Comparison of ENCODE assay signal across 8 mouse cellular contexts in genomic region chr2:145888766-145889480, GRCm38 (mm10). TPM values are rescaled to one million over a fixed set of nuclear protein-coding genes. Genes with fewer than 3 reads are reported as not detected.
DNase-seq lines count a peak whose midpoint lies in the region; ATAC-seq and TF ChIP-seq lines count a peak whose summit lies in the region.

No protein-coding gene starts in this region.

- ATAC-seq in hindbrain, embryonic 12.5 days (ENCODE audit: low FRiP score), result no peak
- no peak for ATAC-seq in hindbrain, embryonic 13.5 days (ENCODE audit: low FRiP score)
- no peak for ATAC-seq in limb, embryonic 13.5 days (ENCODE audit: low FRiP score, low read depth)

- no peak overlapping the region for H3K4me3 ChIP-seq in hindbrain, embryonic 12.5 days
- no peak overlapping the region for H3K4me3 ChIP-seq in hindbrain, embryonic 13.5 days
- H3K4me3 ChIP-seq in spleen, adult 2 months (ENCODE audit: extremely low read depth, insufficient read depth, insufficient read length), result no peak overlapping the region
- H3K4me3 ChIP-seq in limb, embryonic 13.5 days, result no peak overlapping the region

- no peaks in the 10 kb centered on the region for H3K9me3 ChIP-seq in hindbrain, embryonic 12.5 days (replicated peaks)
- H3K9me3 ChIP-seq in hindbrain, embryonic 13.5 days, result no peaks in the 10 kb centered on the region
- H3K9me3 ChIP-seq in limb, embryonic 13.5 days, result no peaks in the 10 kb centered on the region

- no peak for TF ChIP-seq CTCF in spleen, adult 2 months (IDR thresholded peaks at IDR 0.05; ENCODE audit: extremely low read depth, insufficient read depth, insufficient read length, insufficient replicate concordance)

- TF ChIP-seq POLR2A in spleen, adult 2 months (IDR thresholded peaks at IDR 0.05; ENCODE audit: low read depth, low read length), result no peak

- H3K27me3 ChIP-seq in hindbrain, embryonic 12.5 days, result no peaks in the 10 kb centered on the region
- H3K27me3 ChIP-seq in hindbrain, embryonic 13.5 days, result no peaks in the 10 kb centered on the region
- no peaks in the 10 kb centered on the region for H3K27me3 ChIP-seq in spleen, adult 2 months (ENCODE audit: control insufficient read depth, insufficient read depth, low read length)
- no peaks in the 10 kb centered on the region for H3K27me3 ChIP-seq in limb, embryonic 13.5 days

- DNase-seq in spleen, adult 2 months (ENCODE audit: low read depth in 1 of 2, low spot score in 2 of 2), result no peak
- DNase-seq in spleen, postnatal 36 days (ENCODE audit: low spot score in 2 of 2), result no peak
- no peak for DNase-seq in thymus, postnatal 10 days (ENCODE audit: low spot score in 2 of 2)
- no peak for DNase-seq in testis, postnatal 14 days (ENCODE audit: low spot score)
- no peak for DNase-seq in ovary, postnatal 14 days (ENCODE audit: low spot score)

- no peak overlapping the region for H3K9ac ChIP-seq in hindbrain, embryonic 12.5 days
- H3K9ac ChIP-seq in hindbrain, embryonic 13.5 days, result no peak overlapping the region
- H3K9ac ChIP-seq in limb, embryonic 13.5 days, result no peak overlapping the region

- H3K4me2 ChIP-seq in hindbrain, embryonic 12.5 days (replicated peaks), result no peak overlapping the region
- no peak overlapping the region for H3K4me2 ChIP-seq in hindbrain, embryonic 13.5 days
- H3K4me2 ChIP-seq in limb, embryonic 13.5 days (replicated peaks), result no peak overlapping the region

- 59% methylated on average over 6 of the region's 6 CpGs for WGBS in hindbrain, embryonic 12.5 days
- WGBS in hindbrain, embryonic 13.5 days, result 66% methylated on average over 6 of the region's 6 CpGs
- WGBS in spleen, adult 2 months, result 72% methylated on average over 6 of the region's 6 CpGs
- 46% methylated on average over 6 of the region's 6 CpGs for WGBS in limb, embryonic 13.5 days

- peaks cover 12% of the 10 kb centered on the region for H3K36me3 ChIP-seq in hindbrain, embryonic 12.5 days
- H3K36me3 ChIP-seq in hindbrain, embryonic 13.5 days, result peaks cover 14% of the 10 kb centered on the region
- H3K36me3 ChIP-seq in spleen, adult 2 months (ENCODE audit: control insufficient read depth, insufficient read depth, low read length), result no peaks in the 10 kb centered on the region
- peaks cover 38% of the 10 kb centered on the region for H3K36me3 ChIP-seq in limb, embryonic 13.5 days

- H3K4me1 ChIP-seq in hindbrain, embryonic 12.5 days, result peaks cover 4% of the 10 kb centered on the region; the same call in 1 of the 2 replicates
- H3K4me1 ChIP-seq in hindbrain, embryonic 13.5 days (replicated peaks), result no peaks in the 10 kb centered on the region; the same call in 1 of the 2 replicates
- no peaks in the 10 kb centered on the region; the same call in 1 of the 2 replicates for H3K4me1 ChIP-seq in spleen, adult 2 months (ENCODE audit: control insufficient read depth, insufficient read depth, insufficient read length)
- H3K4me1 ChIP-seq in limb, embryonic 13.5 days, result peaks cover 46% of the 10 kb centered on the region

- peak overlapping the region; percentile 66; the same call in 1 of the 2 replicates for H3K27ac ChIP-seq in hindbrain, embryonic 12.5 days
- H3K27ac ChIP-seq in hindbrain, embryonic 13.5 days, result no peak overlapping the region
- peak overlapping the region; percentile 52; the same call in 1 of the 2 replicates for H3K27ac ChIP-seq in spleen, adult 2 months (ENCODE audit: insufficient read depth, low read length)
- H3K27ac ChIP-seq in limb, embryonic 13.5 days, result peak overlapping the region; percentile 89

RNA-seq across cellular contexts. Expression of gene Naa20, which starts 13.0 kb away (rescaled TPM):
- 115 and 125 TPM in 2 replicates for polyA plus RNA-seq in hindbrain, embryonic 12.5 days (2016; fragmentation: Nextera tagmentation; extraction: Ambion mirVana)
- 118 and 121 TPM in 2 replicates for polyA plus RNA-seq in hindbrain, embryonic 13.5 days (2015; fragmentation: Nextera tagmentation; extraction: Ambion mirVana)
- polyA plus RNA-seq in spleen, adult 2 months (2012; rRNA removed), result 7.9 and 10.1 TPM in 2 replicates
- polyA plus RNA-seq in limb, embryonic 13.5 days (2015; fragmentation: Nextera tagmentation; extraction: Ambion mirVana), result 163 and 165 TPM in 2 replicates

RNA-seq across cellular contexts. Expression of gene Cfap61, which starts 45.7 kb away (rescaled TPM):
- polyA plus RNA-seq in hindbrain, embryonic 12.5 days (2016; fragmentation: Nextera tagmentation; extraction: Ambion mirVana), result 3.0 and 3.6 TPM in 2 replicates
- 2.1 and 3.8 TPM in 2 replicates for polyA plus RNA-seq in hindbrain, embryonic 13.5 days (2015; fragmentation: Nextera tagmentation; extraction: Ambion mirVana)
- 0.40 and 0.62 TPM in 2 replicates for polyA plus RNA-seq in spleen, adult 2 months (2012; rRNA removed)
- polyA plus RNA-seq in limb, embryonic 13.5 days (2015; fragmentation: Nextera tagmentation; extraction: Ambion mirVana), result 0.13 and 0.24 TPM in 2 replicates

RNA-seq across cellular contexts. Expression of gene Crnkl1, which starts 45.9 kb away (rescaled TPM):
- 39.0 and 41.5 TPM in 2 replicates for polyA plus RNA-seq in hindbrain, embryonic 12.5 days (2016; fragmentation: Nextera tagmentation; extraction: Ambion mirVana)
- 30.2 and 30.5 TPM in 2 replicates for polyA plus RNA-seq in hindbrain, embryonic 13.5 days (2015; fragmentation: Nextera tagmentation; extraction: Ambion mirVana)
- 10.1 and 12.0 TPM in 2 replicates for polyA plus RNA-seq in spleen, adult 2 months (2012; rRNA removed)
- polyA plus RNA-seq in limb, embryonic 13.5 days (2015; fragmentation: Nextera tagmentation; extraction: Ambion mirVana), result 33.6 and 34.5 TPM in 2 replicates

Comparison
In these comparisons a context has a peak if more than half of its experiments do, and no peak if none do; other contexts are left out.
1. RNA of gene Naa20, which starts 13.0 kb away (polyA plus RNA-seq): 163 to 165 TPM in limb, embryonic 13.5 days, 115 to 125 TPM in hindbrain, embryonic 12.5 days and 118 to 121 TPM in hindbrain, embryonic 13.5 days; 7.9 to 10.1 TPM in spleen, adult 2 months; every median in the first group is over 10 times any median in the second.